Mouse (Mus musculus) limb, embryonic 14.5 days (tissue): Measurements from ENCODE around the gene Trnt1. TPM values are rescaled to one million over a fixed set of nuclear protein-coding genes. Genes with fewer than 3 reads are reported as not detected.

Source experiments
- ATAC-seq: fragments of 200-750 bp; cut with Nextera tagmentation; 2 replicates; pipeline ENCODE4 v1.8.0; 2017; ENCODE audit warnings: low read depth, moderate number of reproducible peaks, moderate TSS enrichment; ENCODE audit not compliant: low FRiP score
- DNase-seq: peaks from one replicate; pipeline ENCODE4 v3.0.0-alpha.2; 2015; ENCODE audit warnings: low spot score
- H3K27ac ChIP-seq: fragments of 300-500 bp; sonication (generic); replicated peaks from 2 replicates; pipeline ENCODE4 v1.5.1; 2014; ENCODE audit warnings: low read depth, mild to moderate bottlenecking, low read length, moderate library complexity, mixed read lengths
- H3K27me3 ChIP-seq: fragments of 300-500 bp; sonication (generic); 2 replicates; pipeline ENCODE4 v1.6.1; 2014; ENCODE audit warnings: low read length, mixed read lengths; ENCODE audit not compliant: control insufficient read depth, insufficient read depth
- H3K36me3 ChIP-seq: fragments of 300-500 bp; sonication (generic); 2 replicates; pipeline ENCODE4 v1.6.1; 2014; ENCODE audit warnings: mild to moderate bottlenecking, low read length, moderate library complexity, mixed read lengths; ENCODE audit not compliant: control insufficient read depth, insufficient read depth
- H3K4me1 ChIP-seq: fragments of 300-500 bp; sonication (generic); 2 replicates; pipeline ENCODE4 v1.6.1; 2014; ENCODE audit warnings: antibody characterized with exemption, low read length, mixed read lengths; ENCODE audit not compliant: control insufficient read depth, insufficient read depth
- H3K4me2 ChIP-seq: fragments of 300-500 bp; sonication (generic); replicated peaks from 2 replicates; pipeline ENCODE4 v1.6.1; 2014; ENCODE audit warnings: low read depth, mild to moderate bottlenecking, low read length, moderate library complexity; ENCODE audit not compliant: severe bottlenecking
- H3K4me3 ChIP-seq: fragments of 300-500 bp; sonication (generic); replicated peaks from 2 replicates; pipeline ENCODE4 v1.5.1; 2014; ENCODE audit warnings: low read length
- H3K9ac ChIP-seq: fragments of 300-500 bp; sonication (generic); 2 replicates; pipeline ENCODE4 v1.6.1; 2014; ENCODE audit warnings: mild to moderate bottlenecking, low read depth, low read length, moderate library complexity; ENCODE audit not compliant: severe bottlenecking
- H3K9me3 ChIP-seq: fragments of 300-500 bp; sonication (generic); 2 replicates; pipeline ENCODE4 v1.6.1; 2016; ENCODE audit warnings: low read length; ENCODE audit not compliant: control insufficient read depth
- POLR2A ChIP-seq: fragments of 200-500 bp; IDR thresholded peaks from 2 replicates; pipeline ENCODE4 v1.8.0; 2012; ENCODE audit warnings: inconsistent platforms, mild to moderate bottlenecking, moderate library complexity, borderline replicate concordance; ENCODE audit not compliant: insufficient read depth, insufficient read length; ENCODE audit errors: extremely low read depth
- WGBS: fragments of 180-500 bp; shearing (Covaris S2); extraction: QIAGEN DNeasy Blood & Tissue Kit; methylation state at CpG from one replicate; pipeline ENCODE4 v1.1.7; 2014; 5-methylcytosine and 5-hydroxymethylcytosine counted together
- polyA plus RNA-seq, 2 experiments: library from polyadenylated mRNA; depleted of rRNA in 1 of 2; stranded (reverse) in 1 of 2; unstranded in 1 of 2; fragments of >200 nt; fragmentation: Nextera tagmentation in 1 of 2; extraction: Ambion mirVana in 1 of 2; gene quantifications; 2 replicates each; pipeline versions ENCODE4 v1.2.1 to v1.2.3; 2012 to 2014

The Trnt1 gene
- polyA plus RNA-seq, 2 experiments, result 34.3 to 59.9 TPM

GRCm38 (mm10) chr6:106794094-106794814 is 25.3 kb downstream of the Trnt1 start:
- ATAC-seq (no peak), DNase-seq (no peak)
- no peak for TF ChIP-seq POLR2A
- H3K27ac ChIP-seq, result no peak overlapping the region
- WGBS, result 91% methylated on average over 13 of the region's 13 CpGs
- peaks cover 46% of the 10 kb centered on the region for H3K36me3 ChIP-seq
- no peaks in the 10 kb centered on the region for H3K27me3 ChIP-seq
- no peak overlapping the region for H3K4me3 ChIP-seq
- H3K9me3 ChIP-seq, result no peaks in the 10 kb centered on the region
- H3K4me1 ChIP-seq, result peaks cover 10% of the 10 kb centered on the region; the same call in 1 of the 2 replicates
- H3K4me2 ChIP-seq, result no peak overlapping the region
- no peak overlapping the region for H3K9ac ChIP-seq

GRCm38 (mm10) chr6:106799333-106800226 is 30.7 kb downstream of the Trnt1 start, which contains the start of gene Crbn:
Gene Crbn (minus strand): TSS chr6:106800077.
- ATAC-seq, result peak; percentile 94
- no peak for TF ChIP-seq POLR2A
- Histone ChIP-seq H3K9ac (peak within 1 kb of the TSS; percentile 80), H3K4me2 (peak within 1 kb of the TSS; percentile 90), H3K36me3 (peaks cover 11% of the 10 kb centered on the region), H3K9me3 (no peaks in the 10 kb centered on the region), H3K4me1 (peaks cover 11% of the 10 kb centered on the region; the same call in 1 of the 2 replicates), H3K27me3 (no peaks in the 10 kb centered on the region), H3K4me3 (peak within 1 kb of the TSS; percentile 80), H3K27ac (no peak within 1 kb of the TSS)
- peak; percentile 70 for DNase-seq
- 2% methylated on average over 53 of the region's 57 CpGs for WGBS

GRCm38 (mm10) chr6:106800227-106800557 is 31.3 kb downstream of the Trnt1 start:
- H3K27ac ChIP-seq, result no peak overlapping the region
- peaks cover 5% of the 10 kb centered on the region; the same call in 1 of the 2 replicates for H3K36me3 ChIP-seq
- H3K9ac ChIP-seq, result no peak overlapping the region
- H3K27me3 ChIP-seq, result no peaks in the 10 kb centered on the region
- peak overlapping the region; percentile 80 for H3K4me3 ChIP-seq
- H3K4me2 ChIP-seq, result no peak overlapping the region
- TF ChIP-seq POLR2A, result no peak
- WGBS, result 62% methylated on average over 5 of the region's 5 CpGs
- ATAC-seq (no peak; the same call in 1 of the 2 replicates), DNase-seq (no peak)
- H3K9me3 ChIP-seq, result no peaks in the 10 kb centered on the region
- H3K4me1 ChIP-seq, result peaks cover 11% of the 10 kb centered on the region; the same call in 1 of the 2 replicates

GRCm38 (mm10) chr6:106804904-106805303 is 36.0 kb downstream of the Trnt1 start:
- DNase-seq, result peak; percentile 73

GRCm38 (mm10) chr6:106809161-106809560 is 40.2 kb downstream of the Trnt1 start:
- Histone ChIP-seq H3K27ac (no peak overlapping the region), H3K4me2 (no peak overlapping the region), H3K36me3 (no peaks in the 10 kb centered on the region), H3K9ac (no peak overlapping the region), H3K4me1 (no peaks in the 10 kb centered on the region), H3K4me3 (no peak overlapping the region), H3K27me3 (no peaks in the 10 kb centered on the region), H3K9me3 (no peaks in the 10 kb centered on the region)
- WGBS, result 70% methylated on average over 2 of the region's 2 CpGs
- no peak for DNase-seq
- no peak for ATAC-seq
- no peak for TF ChIP-seq POLR2A

More at GRCm38 (mm10) chr6:106804904-106805303, 36.0 kb downstream of the Trnt1 start:
- no peaks in the 10 kb centered on the region for H3K9me3 ChIP-seq
- H3K4me2 ChIP-seq, result no peak overlapping the region
- H3K27ac ChIP-seq, result no peak overlapping the region
- no peaks in the 10 kb centered on the region for H3K27me3 ChIP-seq
- no peak overlapping the region for H3K4me3 ChIP-seq
- TF ChIP-seq POLR2A, result no peak
- H3K4me1 ChIP-seq, result no peaks in the 10 kb centered on the region
- WGBS, result 28% methylated on average over 2 of the region's 2 CpGs
- H3K9ac ChIP-seq, result no peak overlapping the region
- H3K36me3 ChIP-seq, result no peaks in the 10 kb centered on the region
- peak; percentile 47; the same call in 1 of the 2 replicates for ATAC-seq
